Mouse (Mus musculus): ENCODE results near the gene Tmem95.
"Not testable (repeated sequence)": the region's sequence is repeated elsewhere in the genome, so short reads cannot be mapped to it uniquely, and the experiment has no call there.

The Tmem95 gene

GRCm38 (mm10) chr11:69879711-69880110, 1.9 kb upstream of the Tmem95 start:
- peak; percentile 96 for DNase-seq

- no peak for DNase-seq
Observed at GRCm38 (mm10) chr11:69878952-69879351, 1.1 kb upstream of the Tmem95 start.

DNA sequence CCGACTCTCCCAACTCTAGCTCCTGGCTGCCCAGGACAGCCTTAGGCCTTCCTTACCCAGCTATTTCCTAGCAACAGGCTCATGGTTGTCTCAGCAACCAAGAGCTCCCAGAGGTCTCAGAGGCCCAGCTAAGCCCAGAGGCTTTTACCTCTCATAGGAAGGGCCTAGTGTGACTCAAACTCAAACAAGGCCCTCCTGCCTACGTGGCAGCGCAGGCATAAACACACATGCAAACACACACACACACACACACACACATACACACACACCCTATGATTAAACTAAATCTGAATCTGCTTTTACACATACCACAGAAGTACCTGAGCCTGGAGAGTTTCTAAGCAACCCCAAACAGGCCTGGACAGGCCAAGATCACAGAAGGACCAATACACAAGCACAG, 581 bp upstream of the Tmem95 start:
- no peak for DNase-seq

DNA sequence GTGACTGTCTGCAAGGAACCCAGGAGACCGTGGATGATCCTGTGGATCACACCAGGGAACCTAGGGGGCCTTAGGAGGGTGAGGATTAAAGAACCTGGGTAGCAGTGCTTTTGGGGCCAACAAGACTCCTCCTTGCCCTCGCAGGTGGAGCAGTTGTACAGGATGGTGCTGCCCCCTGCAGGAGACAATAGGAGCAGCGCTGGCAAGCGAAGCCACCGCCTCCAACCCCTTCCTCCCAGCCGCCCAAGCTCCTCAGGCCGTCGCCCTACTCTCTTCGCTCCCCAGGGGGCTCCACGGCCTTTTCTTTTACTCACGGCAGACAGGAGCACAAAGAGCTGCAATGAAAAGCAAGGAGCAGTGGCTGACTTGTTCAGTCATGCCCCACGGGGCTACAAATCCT, 951 bp downstream of the Tmem95 start:
- peak; percentile 99 for DNase-seq

DNA sequence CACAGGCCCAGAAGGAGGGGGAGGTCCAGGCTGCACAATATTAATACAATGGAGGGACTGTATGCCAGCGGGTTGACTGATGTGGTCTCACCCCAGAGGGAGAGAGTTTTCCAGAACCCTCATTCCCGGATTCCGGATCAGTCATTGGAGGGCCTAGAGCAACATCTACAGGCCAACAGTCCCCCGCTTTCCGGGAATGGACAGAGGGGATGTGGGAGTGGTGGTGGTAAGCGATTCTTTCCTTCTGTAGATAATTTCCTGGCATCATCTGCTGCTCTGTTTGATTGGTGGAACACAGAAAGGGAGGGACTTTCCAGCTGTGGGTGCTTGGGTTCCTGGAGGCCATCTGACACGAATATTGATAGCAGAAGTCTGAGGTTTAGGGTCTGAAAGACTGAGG, 1.6 kb downstream of the Tmem95 start:
- DNase-seq: peak; percentile 99

DNA sequence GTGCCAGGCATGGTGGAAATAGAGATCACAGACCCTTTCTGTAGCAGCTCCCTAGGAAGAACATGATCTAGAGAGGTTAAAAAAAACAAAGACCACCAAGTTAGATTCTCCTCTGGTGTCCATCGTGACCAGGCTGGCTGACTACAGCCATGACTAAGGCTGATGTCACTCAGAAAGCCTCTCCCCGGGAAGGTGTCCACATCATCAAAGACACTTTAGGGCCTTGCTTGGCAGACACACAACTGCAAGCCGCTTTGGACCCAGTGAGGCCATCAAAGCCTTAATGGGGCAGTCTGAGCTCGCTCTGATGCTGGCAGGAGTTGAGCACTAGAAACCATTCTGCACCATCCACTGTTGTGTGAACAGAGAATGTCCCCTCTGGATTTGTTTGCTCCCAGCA, 5.4 kb downstream of the Tmem95 start:
- DNase-seq: no peak

DNA sequence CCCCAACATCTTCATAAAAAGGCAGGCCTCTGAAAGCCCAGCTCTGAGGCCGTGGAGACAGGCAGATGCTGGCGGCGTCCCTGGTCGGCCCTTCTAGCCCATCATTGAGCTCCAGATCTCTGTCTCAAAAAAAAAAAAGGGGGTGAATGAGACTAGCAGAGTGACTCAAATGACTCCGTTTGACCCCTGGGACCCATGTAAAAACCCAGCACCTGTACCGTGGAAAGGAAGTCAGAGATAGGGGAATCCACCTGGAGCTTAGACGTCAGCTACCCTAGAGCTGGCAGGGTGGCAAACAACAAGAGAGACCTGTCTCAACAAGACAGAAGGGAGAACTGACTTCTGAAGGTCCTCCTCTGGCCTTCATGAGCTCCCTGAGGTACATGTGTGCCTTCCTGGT, 6.0 kb downstream of the Tmem95 start:
- DNase-seq: no peak

DNA sequence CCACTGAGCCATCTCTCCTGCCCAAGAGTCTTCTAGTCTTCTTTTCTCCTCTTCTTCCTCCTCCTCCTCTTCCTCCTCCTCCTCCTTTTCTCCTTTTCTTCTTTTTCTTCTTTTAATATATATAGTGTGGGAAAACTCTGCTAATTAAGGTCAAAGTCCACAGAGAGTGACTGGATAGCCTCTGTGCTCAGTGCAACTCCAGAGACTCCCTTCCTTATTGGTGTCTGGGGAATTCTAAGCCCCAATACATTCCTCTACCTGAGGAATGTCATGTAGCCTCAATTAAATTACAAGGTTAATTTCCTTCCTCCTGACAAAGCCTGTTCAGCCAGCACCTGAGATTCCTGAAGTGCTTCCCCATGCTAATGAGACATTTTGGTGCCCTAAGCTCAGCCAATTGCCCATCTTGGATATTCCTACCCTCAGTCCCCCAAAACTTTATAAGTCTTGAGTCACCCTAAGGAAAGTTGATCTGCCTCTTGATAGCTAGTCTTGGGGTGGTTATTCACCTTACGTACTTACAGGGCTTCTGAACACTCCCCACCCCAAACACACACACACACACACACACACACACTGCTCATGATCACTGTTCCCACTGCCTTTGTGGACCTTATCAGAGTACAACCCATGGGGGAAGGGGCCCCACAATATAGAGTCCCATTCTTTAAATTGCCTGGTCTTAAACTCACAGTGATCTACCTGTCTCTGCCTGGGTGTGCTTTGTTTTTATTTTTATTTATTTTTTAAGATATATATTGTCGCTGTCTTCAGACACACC, 7.3 kb downstream of the Tmem95 start:
- DNase-seq: no peak

DNA sequence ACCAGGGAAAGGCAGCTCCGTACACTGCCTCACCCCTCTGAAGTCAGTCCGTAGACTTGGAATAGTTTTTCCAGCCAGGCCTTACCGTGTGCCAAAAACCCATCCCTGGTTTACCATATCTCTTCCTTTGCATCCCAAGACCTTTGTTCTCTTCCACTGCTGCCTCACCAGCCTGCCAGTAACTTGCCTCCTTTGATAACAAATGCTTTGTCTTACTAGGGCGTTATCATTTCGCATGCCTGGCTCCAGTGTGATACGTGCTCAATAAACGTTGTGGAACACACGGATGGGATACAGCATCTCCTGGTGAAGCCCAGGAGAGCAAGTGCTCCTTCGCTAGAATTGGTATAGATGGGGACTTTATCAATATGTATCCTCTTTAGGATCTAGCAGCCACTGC, 10.5 kb downstream of the Tmem95 start:
- DNase-seq: peak; percentile 88

DNA sequence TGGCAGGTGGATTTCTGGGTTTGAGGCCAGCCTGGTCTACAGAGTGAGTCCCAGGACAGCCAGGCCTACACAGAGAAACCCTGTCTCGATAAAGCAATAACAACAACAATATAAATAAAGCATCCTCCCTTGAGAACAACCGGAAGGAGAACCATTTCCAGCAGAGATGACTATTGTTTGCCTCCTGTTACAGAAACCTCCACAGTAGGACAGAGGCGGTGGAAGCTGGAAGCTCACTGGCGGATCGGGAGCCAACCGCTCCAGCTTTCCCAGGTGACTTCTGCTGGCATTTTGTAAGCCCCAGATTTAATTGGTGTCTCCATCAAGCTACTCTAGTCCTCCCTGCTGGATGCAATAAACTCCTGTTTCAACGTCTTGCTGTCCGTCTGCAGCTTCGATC, 12.3 kb downstream of the Tmem95 start:
- DNase-seq: peak; percentile 84

DNA sequence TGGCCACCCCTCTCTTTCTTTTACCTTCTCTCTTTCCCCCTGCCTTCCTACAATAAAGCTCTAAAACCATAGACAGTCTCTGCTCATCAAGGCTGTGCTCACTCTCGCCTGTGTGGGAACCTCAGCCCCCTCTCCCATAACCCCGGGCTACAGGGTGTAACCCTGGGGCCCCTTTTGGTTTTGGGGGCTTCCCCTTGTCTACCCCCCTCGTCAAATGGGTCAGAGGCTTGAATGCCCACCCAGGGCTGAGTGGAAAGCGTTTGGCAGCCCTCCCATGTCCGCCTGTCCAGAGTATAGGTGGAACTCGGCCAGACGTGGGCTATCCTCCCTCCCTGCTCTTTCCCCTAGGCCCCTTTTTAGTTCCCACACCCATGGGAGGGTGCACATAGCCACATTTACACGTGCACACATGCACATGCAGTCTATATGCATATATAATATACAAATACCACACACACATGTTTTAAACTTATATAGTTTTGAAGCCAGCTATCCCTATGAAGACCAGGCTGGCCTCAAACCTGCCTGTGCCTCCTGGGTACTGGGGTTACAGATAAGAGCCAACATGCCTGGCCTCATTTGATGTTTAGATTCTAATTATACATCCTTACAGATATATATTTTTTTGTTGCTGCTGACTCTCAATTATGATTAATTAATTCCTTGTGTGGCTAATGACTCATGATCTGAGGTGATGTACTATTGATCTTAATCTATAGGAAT, 13.5 kb downstream of the Tmem95 start:
- DNase-seq: peak; percentile 78

- DNase-seq: not testable (repeated sequence)
Observed at GRCm38 (mm10) chr11:69863729-69864128, 14.1 kb downstream of the Tmem95 start.

DNA sequence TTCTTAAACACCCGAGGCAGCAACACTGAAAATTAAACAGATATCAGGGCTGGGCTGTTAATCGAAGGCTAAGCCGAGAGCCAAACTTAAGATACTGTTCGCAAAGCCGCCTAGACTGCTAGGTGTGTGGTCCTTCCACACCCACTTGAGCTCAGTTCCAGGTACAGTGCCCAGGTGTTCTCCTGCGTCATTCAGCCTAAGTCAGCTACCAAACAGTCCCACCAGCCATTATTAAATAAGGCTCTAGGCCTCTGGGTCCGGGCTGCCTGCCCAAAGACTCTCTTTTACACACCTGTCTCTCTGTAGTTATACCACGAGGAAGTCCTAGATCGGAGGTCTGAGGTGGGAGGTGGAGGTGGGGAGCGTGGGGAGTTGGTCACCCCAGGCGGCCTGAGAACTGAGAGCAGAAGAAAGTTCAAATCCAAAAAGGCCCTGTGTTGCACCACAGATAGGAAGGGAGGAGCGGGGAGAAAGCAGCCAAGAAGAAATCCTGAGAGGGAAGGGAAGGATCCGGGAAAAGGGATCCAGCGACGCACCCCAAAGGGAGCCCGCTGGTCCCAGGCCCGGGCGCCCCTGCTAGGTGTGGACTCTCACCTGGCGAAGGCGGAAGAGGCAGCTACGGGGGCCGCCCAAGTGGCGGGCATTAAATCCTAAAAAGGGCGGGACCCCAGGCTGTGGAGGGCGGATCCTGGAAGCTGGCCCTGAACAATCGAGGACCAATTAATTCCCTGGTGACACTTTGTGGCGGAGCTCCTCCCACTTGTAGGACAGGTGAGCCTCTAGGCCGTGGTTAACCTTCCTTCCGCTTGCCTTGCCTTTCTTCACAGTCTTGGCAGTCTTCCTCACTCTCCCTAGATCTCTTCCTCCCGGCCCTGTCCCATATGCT, 19.5 kb downstream of the Tmem95 start, which contains the start of gene Tnk1:
Gene Tnk1, minus strand, starts transcription at position 618 of the 886 bp plus-strand sequence.
- peak; percentile 87 for DNase-seq

DNA sequence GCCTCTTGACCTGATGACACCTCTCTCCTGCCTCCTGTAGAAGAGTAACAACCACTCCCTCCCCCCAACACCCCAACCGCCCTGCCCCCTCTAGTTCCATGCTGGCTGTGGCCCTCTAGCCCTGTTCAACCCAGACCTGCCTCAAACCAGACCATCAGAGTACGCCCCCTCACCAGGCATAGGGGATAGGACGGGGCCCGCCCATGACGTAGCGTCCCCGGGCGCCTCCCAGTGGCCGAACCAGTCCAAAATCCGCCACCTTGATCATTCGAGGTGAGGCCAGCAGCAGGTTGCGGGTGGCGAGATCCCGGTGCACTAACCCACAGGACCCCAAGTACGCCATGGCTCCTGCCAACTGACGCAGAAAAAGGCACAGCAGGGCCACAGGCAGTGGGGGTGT, 22.5 kb downstream of the Tmem95 start:
- DNase-seq: peak; percentile 94

DNA sequence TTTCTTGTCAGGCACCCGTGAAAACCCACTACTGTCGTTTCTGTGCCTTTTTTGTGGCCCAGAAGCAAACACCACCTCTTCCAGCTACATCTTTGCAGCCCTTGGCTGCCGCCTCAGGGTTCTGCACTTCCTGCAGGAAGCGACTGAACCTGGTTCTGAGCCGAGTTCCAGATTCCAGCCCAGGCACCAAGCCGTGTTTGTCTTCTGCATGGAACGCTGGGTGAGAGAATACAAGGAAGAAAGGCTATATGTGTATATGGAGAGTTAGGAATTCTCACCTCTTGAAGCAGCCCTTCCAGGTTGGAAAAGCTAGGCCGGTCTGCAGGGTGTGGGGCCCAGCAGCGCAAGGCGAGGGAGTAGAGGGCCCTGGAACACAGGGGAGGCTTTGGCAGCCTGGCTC, 23.1 kb downstream of the Tmem95 start:
- peak; percentile 93 for DNase-seq

- DNase-seq: peak; percentile 93
Observed at GRCm38 (mm10) chr11:69853994-69854393, 23.8 kb downstream of the Tmem95 start.

- no peak for DNase-seq
Observed at GRCm38 (mm10) chr11:69850754-69851153, 27.1 kb downstream of the Tmem95 start.

DNA sequence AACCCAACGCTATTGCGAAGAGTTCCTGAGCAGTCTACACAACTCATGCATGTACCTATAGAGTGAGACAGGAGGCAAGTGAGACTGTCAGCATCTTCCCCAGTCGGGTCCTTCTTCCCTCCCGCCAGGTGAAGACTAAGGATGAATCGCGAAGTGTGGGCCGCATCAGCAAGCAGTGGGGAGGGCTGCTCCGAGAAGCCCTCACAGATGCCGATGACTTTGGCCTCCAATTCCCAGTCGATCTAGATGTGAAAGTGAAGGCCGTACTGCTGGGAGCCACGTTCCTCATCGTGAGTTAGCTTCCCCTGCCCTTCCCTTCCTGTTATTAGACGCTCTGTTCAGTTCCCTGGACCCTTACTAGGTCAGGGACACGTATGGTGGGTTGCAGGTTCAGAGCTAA, 27.9 kb downstream of the Tmem95 start:
- DNase-seq: no peak

DNA sequence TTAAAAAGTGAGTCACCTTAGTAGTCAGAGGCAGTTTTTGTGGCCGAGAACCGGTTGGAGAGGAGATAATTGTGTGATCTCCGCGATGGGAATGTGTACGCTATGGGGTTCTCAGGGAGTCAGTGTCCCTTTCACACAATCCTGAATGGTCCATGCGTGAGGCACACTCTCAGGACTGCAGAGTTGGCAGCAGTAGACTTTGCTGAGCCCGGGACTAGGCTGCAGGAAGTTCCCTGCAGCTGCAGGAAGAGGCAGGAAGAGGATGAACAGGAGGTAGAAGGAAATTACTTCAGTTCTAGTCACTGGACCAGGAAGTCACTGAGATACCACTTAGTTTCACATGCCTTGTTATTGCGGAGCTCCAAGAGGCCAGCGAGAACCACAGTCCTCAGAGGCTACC, 28.7 kb downstream of the Tmem95 start:
- peak; percentile 96 for DNase-seq

DNA sequence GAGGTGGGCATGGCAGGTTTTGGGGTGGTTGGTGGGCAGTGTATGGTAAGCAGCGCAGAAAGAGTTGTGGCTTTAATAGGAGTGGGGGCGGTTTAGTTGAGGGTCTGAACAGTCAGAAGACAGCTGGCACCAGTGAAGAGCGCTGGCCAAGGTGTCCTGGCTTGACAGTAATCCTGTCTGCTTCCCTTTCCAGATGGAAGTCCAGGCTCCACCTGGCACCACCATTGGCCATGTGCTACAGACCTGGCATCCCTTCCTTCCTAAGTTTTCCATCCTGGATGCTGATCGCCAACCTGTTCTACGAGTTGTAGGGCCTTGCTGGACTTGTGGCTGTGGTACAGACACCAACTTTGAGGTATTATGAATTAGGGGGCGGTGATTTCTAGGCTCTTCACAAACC, 29.8 kb downstream of the Tmem95 start:
- DNase-seq: no peak

DNA sequence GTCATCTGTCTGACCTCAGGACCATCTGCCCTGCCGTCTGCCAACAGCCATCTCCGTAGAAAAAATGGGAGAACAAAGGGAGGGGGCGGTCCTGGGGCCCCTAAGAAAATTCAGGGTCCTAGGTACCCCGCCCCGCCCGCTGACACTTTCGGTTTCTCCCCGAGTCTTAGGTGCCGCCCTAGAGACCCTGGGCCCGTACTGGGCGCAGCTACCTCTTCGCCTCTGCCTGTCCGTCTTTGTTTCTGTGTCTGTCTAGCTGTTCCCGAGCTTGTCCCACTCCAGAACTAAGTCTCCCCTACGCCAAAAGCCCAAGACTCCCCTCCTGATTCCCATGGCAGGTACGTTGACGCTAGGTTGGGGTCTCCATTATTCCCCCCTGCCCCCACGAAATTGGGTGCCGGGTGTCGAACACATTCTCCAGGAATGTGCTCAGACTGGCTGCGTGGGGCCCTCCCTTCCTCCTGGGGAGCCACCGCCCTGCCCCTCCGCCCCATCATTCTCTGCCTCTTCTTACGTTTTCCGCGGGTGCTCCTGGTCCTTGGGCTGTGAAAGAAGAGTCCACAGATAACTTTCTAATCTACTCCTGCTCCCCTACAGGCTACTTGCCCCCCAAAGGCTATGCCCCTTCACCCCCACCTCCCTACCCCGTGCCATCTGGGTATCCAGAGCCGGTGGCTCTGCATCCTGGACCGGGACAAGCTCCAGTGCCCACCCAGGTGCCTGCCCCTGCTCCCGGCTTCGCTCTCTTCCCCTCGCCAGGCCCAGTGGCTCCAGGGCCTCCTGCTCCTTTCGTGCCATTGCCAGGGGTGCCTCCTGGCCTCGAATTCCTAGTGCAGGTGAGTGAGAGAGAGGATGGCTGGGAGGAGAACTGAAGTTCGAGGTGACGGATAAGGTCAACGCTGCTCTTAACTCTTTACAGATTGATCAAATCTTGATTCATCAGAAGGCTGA, 30.8 kb downstream of the Tmem95 start:
- DNase-seq: peak; percentile 97

GRCm38 (mm10) chr11:69846198-69846680, 31.6 kb downstream of the Tmem95 start, which contains the start of gene Plscr3:
TSS of gene Plscr3 (plus strand) at chr11:69846376.
- DNase-seq: peak; percentile 99

Measured in heart, adult 11 months (tissue).